Mouse (Mus musculus) neural tube, embryonic 11.5 days (tissue): ENCODE results near the gene Acss2. TPM values are rescaled to one million over a fixed set of nuclear protein-coding genes. Genes with fewer than 3 reads are reported as not detected.
A peak's percentile ranks its signal among the peaks of the same experiment; 100 is the strongest.

ENCODE experiments used
- ATAC-seq: fragments of 200-750 bp; cut with Nextera tagmentation; 2 replicates; pipeline ENCODE4 v1.8.0; 2017; ENCODE audit warnings: moderate number of reproducible peaks, mild to moderate bottlenecking, moderate TSS enrichment, moderate library complexity; ENCODE audit not compliant: insufficient read depth, low FRiP score, low TSS enrichment
- DNase-seq: peaks from one replicate; pipeline ENCODE4 v3.0.0-alpha.2; 2015; ENCODE audit warnings: low spot score
- H3K27ac ChIP-seq: fragments of 300-500 bp; sonication (generic); 2 replicates; pipeline ENCODE4 v1.5.1; 2014; ENCODE audit warnings: low read depth, mild to moderate bottlenecking, low read length
- H3K27me3 ChIP-seq: fragments of 300-500 bp; sonication (generic); 2 replicates; pipeline ENCODE4 v1.6.1; 2014; ENCODE audit warnings: mild to moderate bottlenecking, low read length, mixed read lengths; ENCODE audit not compliant: control insufficient read depth, insufficient read depth
- H3K36me3 ChIP-seq: fragments of 300-500 bp; sonication (generic); 2 replicates; pipeline ENCODE4 v1.6.1; 2014; ENCODE audit warnings: mild to moderate bottlenecking, low read length, moderate library complexity, mixed read lengths; ENCODE audit not compliant: control insufficient read depth, insufficient read depth
- H3K4me1 ChIP-seq: fragments of 300-500 bp; sonication (generic); 2 replicates; pipeline ENCODE4 v1.6.1; 2014; ENCODE audit warnings: low read length, mixed read lengths; ENCODE audit not compliant: control insufficient read depth, insufficient read depth
- H3K4me2 ChIP-seq: fragments of 300-500 bp; sonication (generic); 2 replicates; pipeline ENCODE4 v1.6.1; 2014; ENCODE audit warnings: low read depth, mild to moderate bottlenecking, moderate library complexity
- H3K4me3 ChIP-seq: fragments of 300-500 bp; sonication (generic); 2 replicates; pipeline ENCODE4 v1.5.1; 2014; ENCODE audit warnings: low read depth, low read length
- H3K9ac ChIP-seq: fragments of 300-500 bp; sonication (generic); 2 replicates; pipeline ENCODE4 v1.6.1; 2014; ENCODE audit warnings: mild to moderate bottlenecking, low read length
- H3K9me3 ChIP-seq: fragments of 300-500 bp; sonication (generic); 2 replicates; pipeline ENCODE4 v1.6.1; 2016; ENCODE audit warnings: low read length; ENCODE audit not compliant: control insufficient read depth
- WGBS: fragments of 180-500 bp; shearing (Covaris S2); extraction: QIAGEN DNeasy Blood & Tissue Kit; methylation state at CpG from one replicate; pipeline ENCODE4 v1.1.7; 2014; 5-methylcytosine and 5-hydroxymethylcytosine counted together
- polyA plus RNA-seq: library from polyadenylated mRNA; unstranded; fragments of >200 nt; fragmentation: Nextera tagmentation; extraction: Ambion mirVana; gene quantifications from 2 replicates; pipeline ENCODE4 v1.2.1, GENCODE M21; 2014

The Acss2 gene
- polyA plus RNA-seq, 1 experiment from 2014 or later, result 28.8 TPM

- H3K9me3 ChIP-seq, result no peaks in the 10 kb centered on the region
- no peak overlapping the region for H3K9ac ChIP-seq
- H3K36me3 ChIP-seq, result no peaks in the 10 kb centered on the region
- no peak overlapping the region for H3K4me2 ChIP-seq
- 39% methylated on average over 10 of the region's 10 CpGs for WGBS
- H3K27me3 ChIP-seq, result peaks cover 24% of the 10 kb centered on the region
- H3K4me3 ChIP-seq, result no peak overlapping the region
- peak; percentile 59 for DNase-seq
- peaks cover under 1% of the 10 kb centered on the region; the same call in 1 of the 2 replicates for H3K4me1 ChIP-seq
- no peak for ATAC-seq
- no peak overlapping the region for H3K27ac ChIP-seq
Observed at GRCm38 (mm10) chr2:155624730-155625129, 107.0 kb downstream of the Acss2 start.

- WGBS, result 55% methylated on average over 15 of the region's 15 CpGs
- no peak overlapping the region for H3K4me3 ChIP-seq
- no peaks in the 10 kb centered on the region for H3K9me3 ChIP-seq
- ATAC-seq, result no peak
- no peak overlapping the region for H3K27ac ChIP-seq
- H3K36me3 ChIP-seq, result no peaks in the 10 kb centered on the region
- H3K4me1 ChIP-seq, result peaks cover 7% of the 10 kb centered on the region
- H3K9ac ChIP-seq, result 0 out of 2 replicates have a peak overlapping the region, but pooled peaks have one; percentile 22
- peaks cover 39% of the 10 kb centered on the region for H3K27me3 ChIP-seq
- H3K4me2 ChIP-seq, result no peak overlapping the region
- DNase-seq, result no peak
Observed at GRCm38 (mm10) chr2:155626277-155626676, 108.5 kb downstream of the Acss2 start.

GRCm38 (mm10) chr2:155627030-155627738 lies 109.4 kb downstream of the Acss2 start:
- no peak overlapping the region for H3K27ac ChIP-seq
- H3K27me3 ChIP-seq, result peaks cover 49% of the 10 kb centered on the region
- ATAC-seq (no peak), DNase-seq (peak; percentile 85)
- H3K4me3 ChIP-seq, result no peak overlapping the region
- WGBS, result 45% methylated on average over 21 of the region's 21 CpGs
- no peak overlapping the region for H3K4me2 ChIP-seq
- peaks cover 7% of the 10 kb centered on the region for H3K4me1 ChIP-seq
- H3K9me3 ChIP-seq, result no peaks in the 10 kb centered on the region
- no peaks in the 10 kb centered on the region for H3K36me3 ChIP-seq
- no peak overlapping the region for H3K9ac ChIP-seq

GRCm38 (mm10) chr2:155628112-155628511 lies 110.4 kb downstream of the Acss2 start:
- 83% methylated on average over 9 of the region's 9 CpGs for WGBS
- Histone ChIP-seq H3K9me3 (no peaks in the 10 kb centered on the region), H3K27ac (no peak overlapping the region), H3K27me3 (peaks cover 57% of the 10 kb centered on the region), H3K4me2 (no peak overlapping the region), H3K9ac (no peak overlapping the region), H3K4me3 (no peak overlapping the region), H3K36me3 (peaks cover 2% of the 10 kb centered on the region; the same call in 1 of the 2 replicates), H3K4me1 (peaks cover 7% of the 10 kb centered on the region)
- ATAC-seq (no peak), DNase-seq (no peak)

- no peak for ATAC-seq
Observed at GRCm38 (mm10) chr2:155628519-155628918, 110.8 kb downstream of the Acss2 start.

GRCm38 (mm10) chr2:155629231-155629661 lies 111.5 kb downstream of the Acss2 start:
- Histone ChIP-seq H3K9ac (peak overlapping the region; percentile 11; the same call in 1 of the 2 replicates), H3K4me1 (peaks cover 7% of the 10 kb centered on the region), H3K4me3 (peak overlapping the region; percentile 24; the same call in 1 of the 2 replicates), H3K9me3 (no peaks in the 10 kb centered on the region), H3K36me3 (peaks cover 3% of the 10 kb centered on the region), H3K27me3 (peaks cover 58% of the 10 kb centered on the region), H3K27ac (no peak overlapping the region), H3K4me2 (peak overlapping the region; percentile 55)
- ATAC-seq (peak; percentile 17; the same call in 1 of the 2 replicates), DNase-seq (peak; percentile 54)
- 3% methylated on average over 35 of the region's 35 CpGs for WGBS

More at GRCm38 (mm10) chr2:155628519-155628918, 110.8 kb downstream of the Acss2 start:
- Histone ChIP-seq H3K4me3 (no peak overlapping the region), H3K9ac (no peak overlapping the region), H3K27ac (no peak overlapping the region), H3K27me3 (peaks cover 58% of the 10 kb centered on the region), H3K4me2 (no peak overlapping the region), H3K4me1 (peaks cover 7% of the 10 kb centered on the region), H3K36me3 (peaks cover 2% of the 10 kb centered on the region; the same call in 1 of the 2 replicates), H3K9me3 (no peaks in the 10 kb centered on the region)
- WGBS, result 76% methylated on average over 13 of the region's 13 CpGs
- no peak for DNase-seq

- Histone ChIP-seq H3K27ac (no peak overlapping the region), H3K9me3 (no peaks in the 10 kb centered on the region), H3K36me3 (peaks cover 9% of the 10 kb centered on the region), H3K4me3 (no peak overlapping the region), H3K4me2 (no peak overlapping the region), H3K27me3 (peaks cover 58% of the 10 kb centered on the region), H3K4me1 (peaks cover 7% of the 10 kb centered on the region), H3K9ac (no peak overlapping the region)
- no peak for ATAC-seq
- no peak for DNase-seq
- 18% methylated on average over 20 of the region's 20 CpGs for WGBS
Observed at GRCm38 (mm10) chr2:155630153-155630552, 112.4 kb downstream of the Acss2 start.

- Histone ChIP-seq H3K27me3 (peaks cover 58% of the 10 kb centered on the region), H3K9me3 (no peaks in the 10 kb centered on the region), H3K9ac (0 out of 2 replicates have a peak overlapping the region, but pooled peaks have one; percentile 6), H3K4me3 (no peak overlapping the region), H3K27ac (no peak overlapping the region), H3K36me3 (peaks cover 9% of the 10 kb centered on the region), H3K4me1 (peaks cover 7% of the 10 kb centered on the region), H3K4me2 (no peak overlapping the region)
- 17% methylated on average over 43 of the region's 43 CpGs for WGBS
- DNase-seq (no peak), ATAC-seq (no peak)
Observed at GRCm38 (mm10) chr2:155630590-155631416, 113.1 kb downstream of the Acss2 start.
